Mouse (Mus musculus): ENCODE results near the gene E030025P04Rik. TPM values are rescaled to one million over a fixed set of nuclear protein-coding genes. Genes with fewer than 3 reads are reported as not detected.

E030025P04Rik gene
- polyA plus RNA-seq, 1 experiment from 2014 or later, result not detected

DNA sequence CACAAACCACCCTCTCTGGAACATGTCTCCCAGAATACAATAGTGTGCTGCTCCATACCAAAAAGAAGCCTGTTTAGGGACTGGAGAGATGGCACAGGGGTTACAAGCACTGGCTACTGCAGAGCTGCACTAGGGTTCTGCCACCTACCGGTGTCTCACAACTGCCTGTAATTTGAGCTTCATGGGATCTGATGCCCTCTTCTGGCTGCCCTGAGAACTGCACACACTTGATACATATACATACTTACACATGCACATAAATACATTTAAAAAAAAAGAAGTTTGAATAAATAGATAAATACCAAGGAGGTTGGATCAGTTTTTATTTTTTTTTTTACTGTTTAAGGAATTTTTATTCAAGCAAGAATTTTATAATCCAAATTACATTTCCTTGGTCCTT, 28.1 kb upstream of the E030025P04Rik start:
- 65% methylated on average over 1 of the region's 1 CpGs for WGBS (ENCODE audit: insufficient replicate concordance)
- Histone ChIP-seq H3K4me2 (ENCODE audit: low read depth, low read length) (no peak overlapping the region), H3K36me3 (ENCODE audit: control insufficient read depth, insufficient read depth) (no peaks in the 10 kb centered on the region), H3K9ac (ENCODE audit: low read depth, low read length) (no peak overlapping the region), H3K4me3 (ENCODE audit: low read depth, low read length) (no peak overlapping the region), H3K27me3 (ENCODE audit: control insufficient read depth, insufficient read depth, low read depth, low read length) (no peaks in the 10 kb centered on the region; the same call in 1 of the 2 replicates), H3K9me3 (replicated peaks; ENCODE audit: control insufficient read depth, low read length) (peaks cover 6% of the 10 kb centered on the region), H3K4me1 (ENCODE audit: control insufficient read depth, low read depth, low read length) (no peaks in the 10 kb centered on the region), H3K27ac (ENCODE audit: low read length) (no peak overlapping the region)
- no peak for ATAC-seq (ENCODE audit: low read depth)

GRCm38 (mm10) chr11:109170771-109171170, 26.6 kb upstream of the E030025P04Rik start:
- Histone ChIP-seq H3K9ac (ENCODE audit: low read depth, low read length) (no peak overlapping the region), H3K4me2 (ENCODE audit: low read depth, low read length) (no peak overlapping the region), H3K27me3 (ENCODE audit: control insufficient read depth, insufficient read depth, low read depth, low read length) (no peaks in the 10 kb centered on the region; the same call in 1 of the 2 replicates), H3K9me3 (replicated peaks; ENCODE audit: control insufficient read depth, low read length) (peaks cover 12% of the 10 kb centered on the region), H3K4me3 (ENCODE audit: low read depth, low read length) (no peak overlapping the region), H3K4me1 (ENCODE audit: control insufficient read depth, low read depth, low read length) (no peaks in the 10 kb centered on the region), H3K36me3 (ENCODE audit: control insufficient read depth, insufficient read depth) (no peaks in the 10 kb centered on the region), H3K27ac (ENCODE audit: low read length) (no peak overlapping the region)
- 81% methylated on average over 6 of the region's 6 CpGs for WGBS (ENCODE audit: insufficient replicate concordance)
- ATAC-seq (ENCODE audit: low read depth), result no peak

GRCm38 (mm10) chr11:109157694-109158093, 13.5 kb upstream of the E030025P04Rik start:
- 54% methylated on average over 5 of the region's 5 CpGs for WGBS (ENCODE audit: insufficient replicate concordance)
- Histone ChIP-seq H3K4me1 (ENCODE audit: control insufficient read depth, low read depth, low read length) (no peaks in the 10 kb centered on the region), H3K4me3 (ENCODE audit: low read depth, low read length) (no peak overlapping the region), H3K4me2 (ENCODE audit: low read depth, low read length) (no peak overlapping the region), H3K36me3 (ENCODE audit: control insufficient read depth, insufficient read depth) (no peaks in the 10 kb centered on the region), H3K9ac (ENCODE audit: low read depth, low read length) (no peak overlapping the region), H3K27me3 (ENCODE audit: control insufficient read depth, insufficient read depth, low read depth, low read length) (no peaks in the 10 kb centered on the region), H3K27ac (ENCODE audit: low read length) (no peak overlapping the region), H3K9me3 (replicated peaks; ENCODE audit: control insufficient read depth, low read length) (no peaks in the 10 kb centered on the region)
- ATAC-seq (ENCODE audit: low read depth), result no peak

DNA sequence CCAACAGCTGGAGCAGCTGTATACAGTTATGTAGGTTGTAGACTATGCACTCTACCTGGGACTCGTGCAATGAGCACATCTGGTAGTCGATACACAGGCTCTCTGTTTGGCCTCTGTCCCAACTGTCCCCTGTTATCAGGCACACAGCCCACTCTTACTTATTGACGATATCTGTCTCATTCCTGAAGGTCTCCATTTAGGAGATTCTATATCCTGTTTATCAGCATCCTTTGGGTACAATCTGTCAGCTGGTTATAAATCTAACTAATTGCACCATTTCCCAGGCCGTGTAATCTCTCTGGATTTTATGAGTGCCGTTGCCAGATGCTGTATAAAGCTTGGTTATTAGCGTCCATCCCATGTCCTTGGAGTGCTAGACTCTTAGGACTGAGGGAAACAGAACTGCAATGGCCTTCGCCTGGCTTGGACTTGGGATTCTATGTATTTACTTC, 747 bp upstream of the E030025P04Rik start:
- no peaks in the 10 kb centered on the region for H3K27me3 ChIP-seq (ENCODE audit: control insufficient read depth, insufficient read depth, low read depth, low read length)
- no peaks in the 10 kb centered on the region for H3K4me1 ChIP-seq (ENCODE audit: control insufficient read depth, low read depth, low read length)
- ATAC-seq (ENCODE audit: low read depth), result no peak
- 47% methylated on average over 7 of the region's 7 CpGs for WGBS (ENCODE audit: insufficient replicate concordance)
- no peak overlapping the region for H3K4me3 ChIP-seq (ENCODE audit: low read depth, low read length)
- H3K9ac ChIP-seq (ENCODE audit: low read depth, low read length), result no peak overlapping the region
- no peaks in the 10 kb centered on the region for H3K9me3 ChIP-seq (replicated peaks; ENCODE audit: control insufficient read depth, low read length)
- H3K4me2 ChIP-seq (ENCODE audit: low read depth, low read length), result no peak overlapping the region
- H3K27ac ChIP-seq (ENCODE audit: low read length), result no peak overlapping the region
- no peaks in the 10 kb centered on the region for H3K36me3 ChIP-seq (ENCODE audit: control insufficient read depth, insufficient read depth)

DNA sequence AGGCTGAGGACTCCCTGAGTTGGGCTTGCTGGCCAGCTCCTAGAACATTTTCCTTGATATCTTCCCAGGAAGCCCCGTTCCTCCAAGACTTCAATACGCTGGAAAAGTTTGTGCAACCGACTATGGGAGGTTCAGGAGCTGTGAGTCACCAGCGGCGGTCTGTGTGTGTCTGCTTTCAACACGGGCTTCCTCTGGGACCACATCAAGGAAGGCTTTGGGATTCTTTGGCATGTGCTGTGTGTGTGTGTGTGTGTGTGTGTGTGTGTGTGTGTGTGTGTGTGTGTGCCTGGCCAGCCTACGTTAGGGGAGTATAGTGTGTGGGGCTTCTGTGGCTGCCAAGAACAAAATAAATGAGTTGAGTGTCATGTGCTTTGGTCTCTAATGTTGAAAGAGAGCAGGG, 17.7 kb downstream of the E030025P04Rik start:
- Histone ChIP-seq H3K9ac (ENCODE audit: low read depth, low read length) (no peak overlapping the region), H3K4me2 (ENCODE audit: low read depth, low read length) (no peak overlapping the region), H3K36me3 (ENCODE audit: control insufficient read depth, insufficient read depth) (no peaks in the 10 kb centered on the region), H3K27me3 (ENCODE audit: control insufficient read depth, insufficient read depth, low read depth, low read length) (no peaks in the 10 kb centered on the region), H3K27ac (ENCODE audit: low read length) (no peak overlapping the region), H3K9me3 (replicated peaks; ENCODE audit: control insufficient read depth, low read length) (no peaks in the 10 kb centered on the region), H3K4me3 (ENCODE audit: low read depth, low read length) (no peak overlapping the region), H3K4me1 (ENCODE audit: control insufficient read depth, low read depth, low read length) (no peaks in the 10 kb centered on the region)
- ATAC-seq (ENCODE audit: low read depth), result no peak
- WGBS (ENCODE audit: insufficient replicate concordance), result 58% methylated on average over 7 of the region's 7 CpGs

- no peak for ATAC-seq (ENCODE audit: low read depth)
- Histone ChIP-seq H3K27ac (ENCODE audit: low read length) (no peak overlapping the region), H3K4me2 (ENCODE audit: low read depth, low read length) (no peak overlapping the region), H3K9ac (ENCODE audit: low read depth, low read length) (no peak overlapping the region), H3K4me1 (ENCODE audit: control insufficient read depth, low read depth, low read length) (no peaks in the 10 kb centered on the region), H3K36me3 (ENCODE audit: control insufficient read depth, insufficient read depth) (no peaks in the 10 kb centered on the region), H3K27me3 (ENCODE audit: control insufficient read depth, insufficient read depth, low read depth, low read length) (no peaks in the 10 kb centered on the region), H3K9me3 (replicated peaks; ENCODE audit: control insufficient read depth, low read length) (no peaks in the 10 kb centered on the region), H3K4me3 (ENCODE audit: low read depth, low read length) (no peak overlapping the region)
- 70% methylated on average over 5 of the region's 5 CpGs for WGBS (ENCODE audit: insufficient replicate concordance)
Observed at GRCm38 (mm10) chr11:109125451-109125850, 18.7 kb downstream of the E030025P04Rik start.

GRCm38 (mm10) chr11:109124284-109124683, 19.9 kb downstream of the E030025P04Rik start:
- Histone ChIP-seq H3K36me3 (ENCODE audit: control insufficient read depth, insufficient read depth) (no peaks in the 10 kb centered on the region), H3K27ac (ENCODE audit: low read length) (no peak overlapping the region), H3K27me3 (ENCODE audit: control insufficient read depth, insufficient read depth, low read depth, low read length) (no peaks in the 10 kb centered on the region), H3K4me3 (ENCODE audit: low read depth, low read length) (no peak overlapping the region), H3K9ac (ENCODE audit: low read depth, low read length) (no peak overlapping the region), H3K4me1 (ENCODE audit: control insufficient read depth, low read depth, low read length) (no peaks in the 10 kb centered on the region), H3K4me2 (ENCODE audit: low read depth, low read length) (no peak overlapping the region), H3K9me3 (replicated peaks; ENCODE audit: control insufficient read depth, low read length) (no peaks in the 10 kb centered on the region)
- 40% methylated on average over 3 of the region's 3 CpGs for WGBS (ENCODE audit: insufficient replicate concordance)
- ATAC-seq (ENCODE audit: low read depth), result no peak

GRCm38 (mm10) chr11:109109826-109110346, 34.3 kb downstream of the E030025P04Rik start:
- no peak for ATAC-seq (ENCODE audit: low read depth)
- Histone ChIP-seq H3K9ac (ENCODE audit: low read depth, low read length) (no peak overlapping the region), H3K4me3 (ENCODE audit: low read depth, low read length) (no peak overlapping the region), H3K4me1 (ENCODE audit: control insufficient read depth, low read depth, low read length) (no peaks in the 10 kb centered on the region), H3K27me3 (ENCODE audit: control insufficient read depth, insufficient read depth, low read depth, low read length) (no peaks in the 10 kb centered on the region), H3K4me2 (ENCODE audit: low read depth, low read length) (no peak overlapping the region), H3K36me3 (ENCODE audit: control insufficient read depth, insufficient read depth) (no peaks in the 10 kb centered on the region), H3K9me3 (replicated peaks; ENCODE audit: control insufficient read depth, low read length) (no peaks in the 10 kb centered on the region), H3K27ac (ENCODE audit: low read length) (no peak overlapping the region)
- WGBS (ENCODE audit: insufficient replicate concordance), result 54% methylated on average over 11 of the region's 11 CpGs

DNA sequence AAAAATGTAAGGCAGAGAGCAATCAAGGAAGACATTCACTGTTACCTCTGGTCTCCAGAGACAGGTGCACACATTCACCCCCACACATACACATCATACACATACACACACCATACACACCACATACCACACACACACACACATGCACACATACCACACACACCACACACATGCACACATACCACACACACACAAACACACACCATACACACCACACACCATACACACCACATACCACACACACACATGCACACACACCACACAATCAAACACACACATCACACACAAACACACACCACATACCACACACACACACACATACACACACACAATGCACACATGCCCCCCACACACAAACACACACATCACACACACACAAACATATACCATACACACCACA, 35.1 kb downstream of the E030025P04Rik start:
- Histone ChIP-seq H3K4me3 (ENCODE audit: low read depth, low read length) (no peak overlapping the region), H3K4me1 (ENCODE audit: control insufficient read depth, low read depth, low read length) (no peaks in the 10 kb centered on the region), H3K27me3 (ENCODE audit: control insufficient read depth, insufficient read depth, low read depth, low read length) (no peaks in the 10 kb centered on the region), H3K4me2 (ENCODE audit: low read depth, low read length) (no peak overlapping the region), H3K36me3 (ENCODE audit: control insufficient read depth, insufficient read depth) (no peaks in the 10 kb centered on the region), H3K9me3 (replicated peaks; ENCODE audit: control insufficient read depth, low read length) (no peaks in the 10 kb centered on the region), H3K9ac (ENCODE audit: low read depth, low read length) (no peak overlapping the region), H3K27ac (ENCODE audit: low read length) (no peak overlapping the region)
- ATAC-seq (ENCODE audit: low read depth), result no peak
